Mouse (Mus musculus): ENCODE results near the gene Wwc2.

GRCm38 (mm10) chr8:47996712-47997111, 6.0 kb upstream of the Wwc2 start:
- TF ChIP-seq CTCF (IDR thresholded peaks at IDR 0.05; ENCODE audit: low read depth) (no peak), EP300 (IDR thresholded peaks at IDR 0.05; ENCODE audit: low read depth) (no peak)

All from liver, postnatal 0 days (tissue).